Mouse (Mus musculus) heart, embryonic 13.5 days (tissue): ENCODE measurements at regions not wholly inside any gene's neighbourhood (a gene's known extent, or its start where the extent isn't known, plus 50 kb on each side); places are given as distances from the start of the nearest gene placed in this dataset.
"Not testable (repeated sequence)": the region's sequence is repeated elsewhere in the genome, so short reads cannot be mapped to it uniquely, and the experiment has no call there.

ENCODE experiments used
- ATAC-seq: fragments of 200-750 bp; cut with Nextera tagmentation; 2 replicates; pipeline ENCODE4 v1.8.0; 2017; ENCODE audit warnings: moderate TSS enrichment; ENCODE audit not compliant: insufficient number of reproducible peaks, low FRiP score, low TSS enrichment; ENCODE audit errors: extremely low read depth
- H3K27ac ChIP-seq: fragments of 300-500 bp; sonication (generic); replicated peaks from 2 replicates; pipeline ENCODE4 v1.5.1; 2015; ENCODE audit warnings: moderate library complexity, mild to moderate bottlenecking, inconsistent platforms
- H3K27me3 ChIP-seq: fragments of 300-500 bp; sonication (generic); replicated peaks from 2 replicates; pipeline ENCODE4 v1.6.1; 2015; ENCODE audit warnings: mild to moderate bottlenecking, inconsistent platforms
- H3K36me3 ChIP-seq: fragments of 300-500 bp; sonication (generic); 2 replicates; pipeline ENCODE4 v1.6.1; 2015; ENCODE audit warnings: mild to moderate bottlenecking, inconsistent platforms
- H3K4me1 ChIP-seq: fragments of 300-500 bp; sonication (generic); 2 replicates; pipeline ENCODE4 v1.6.1; 2015; ENCODE audit warnings: inconsistent platforms
- H3K4me2 ChIP-seq: fragments of 300-500 bp; sonication (generic); 2 replicates; pipeline ENCODE4 v1.6.1; 2015; ENCODE audit warnings: inconsistent platforms, mild to moderate bottlenecking, moderate library complexity
- H3K4me3 ChIP-seq: fragments of 300-500 bp; sonication (generic); 2 replicates; pipeline ENCODE4 v1.5.1; 2015; ENCODE audit warnings: moderate library complexity, mild to moderate bottlenecking, inconsistent platforms
- H3K9ac ChIP-seq: fragments of 300-500 bp; sonication (generic); 2 replicates; pipeline ENCODE4 v1.6.1; 2015; ENCODE audit warnings: inconsistent platforms, mild to moderate bottlenecking, moderate library complexity
- H3K9me3 ChIP-seq: fragments of 300-500 bp; sonication (generic); 2 replicates; pipeline ENCODE4 v1.6.1; 2016; ENCODE audit warnings: inconsistent platforms
- WGBS: fragments of 180-500 bp; shearing (Covaris S2); methylation state at CpG from one replicate; pipeline ENCODE4 v1.1.7; 2015; ENCODE audit warnings: mixed read lengths; 5-methylcytosine and 5-hydroxymethylcytosine counted together

DNA sequence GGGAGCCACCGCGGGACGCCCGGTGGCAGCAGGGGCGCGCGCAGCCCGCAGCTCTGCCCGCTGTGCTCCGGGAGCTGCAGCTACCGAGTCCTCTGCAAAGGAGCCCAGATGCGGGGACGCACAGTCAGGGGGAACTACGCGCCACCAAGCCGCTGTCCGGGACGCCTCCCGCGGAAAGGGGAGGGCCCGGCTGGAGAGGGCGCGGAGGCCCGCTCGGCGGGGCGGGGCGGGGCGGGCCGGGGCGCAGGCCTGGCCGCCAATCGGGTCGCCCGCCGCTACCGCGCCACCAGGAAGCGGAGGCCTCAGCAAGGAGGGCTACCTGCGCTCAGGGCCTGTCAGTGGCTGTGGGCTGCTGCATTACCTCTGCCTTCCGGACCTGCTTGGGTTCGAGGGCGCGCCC, 128.1 kb downstream of the 9030624G23Rik start:
- H3K4me2 ChIP-seq = peak overlapping the region; percentile 50
- H3K27ac ChIP-seq, H3K27me3 ChIP-seq, H3K4me1 ChIP-seq, H3K9ac ChIP-seq, H3K36me3 ChIP-seq, ATAC-seq, H3K9me3 ChIP-seq: not testable (repeated sequence)
- peak overlapping the region; percentile 44 for H3K4me3 ChIP-seq
- WGBS = no CpG with 5 or more reads among the region's 44 CpGs
